Mouse (Mus musculus) brown adipose tissue, adult 24 weeks (tissue): ENCODE measurements around the gene Cuedc1. TPM values are rescaled to one million over a fixed set of nuclear protein-coding genes. Genes with fewer than 3 reads are reported as not detected.

Experiments
- H3K27ac ChIP-seq: fragments of 200-500 bp; replicated peaks from 2 replicates; pipeline ENCODE4 v1.5.1; 2012; ENCODE audit warnings: low read depth, mild to moderate bottlenecking, low read length
- H3K4me1 ChIP-seq: fragments of 200-500 bp; 2 replicates; pipeline ENCODE4 v1.6.1; 2012; ENCODE audit warnings: low read length, mixed read lengths; ENCODE audit not compliant: control insufficient read depth, insufficient read depth, insufficient read length
- H3K4me3 ChIP-seq: fragments of 200-500 bp; 2 replicates; pipeline ENCODE4 v1.5.1; 2012; ENCODE audit warnings: low read depth, mild to moderate bottlenecking, low read length, moderate library complexity; ENCODE audit not compliant: insufficient read depth
- polyA plus RNA-seq: library from polyadenylated mRNA; stranded (reverse); fragments of >200 nt; gene quantifications from 2 replicates; pipeline ENCODE4 v1.2.4, GENCODE M21; 2012; ENCODE audit not compliant: missing spikeins, insufficient read depth, insufficient read length

Gene Cuedc1
- polyA plus RNA-seq, 1 experiment, result 7.3 TPM

DNA sequence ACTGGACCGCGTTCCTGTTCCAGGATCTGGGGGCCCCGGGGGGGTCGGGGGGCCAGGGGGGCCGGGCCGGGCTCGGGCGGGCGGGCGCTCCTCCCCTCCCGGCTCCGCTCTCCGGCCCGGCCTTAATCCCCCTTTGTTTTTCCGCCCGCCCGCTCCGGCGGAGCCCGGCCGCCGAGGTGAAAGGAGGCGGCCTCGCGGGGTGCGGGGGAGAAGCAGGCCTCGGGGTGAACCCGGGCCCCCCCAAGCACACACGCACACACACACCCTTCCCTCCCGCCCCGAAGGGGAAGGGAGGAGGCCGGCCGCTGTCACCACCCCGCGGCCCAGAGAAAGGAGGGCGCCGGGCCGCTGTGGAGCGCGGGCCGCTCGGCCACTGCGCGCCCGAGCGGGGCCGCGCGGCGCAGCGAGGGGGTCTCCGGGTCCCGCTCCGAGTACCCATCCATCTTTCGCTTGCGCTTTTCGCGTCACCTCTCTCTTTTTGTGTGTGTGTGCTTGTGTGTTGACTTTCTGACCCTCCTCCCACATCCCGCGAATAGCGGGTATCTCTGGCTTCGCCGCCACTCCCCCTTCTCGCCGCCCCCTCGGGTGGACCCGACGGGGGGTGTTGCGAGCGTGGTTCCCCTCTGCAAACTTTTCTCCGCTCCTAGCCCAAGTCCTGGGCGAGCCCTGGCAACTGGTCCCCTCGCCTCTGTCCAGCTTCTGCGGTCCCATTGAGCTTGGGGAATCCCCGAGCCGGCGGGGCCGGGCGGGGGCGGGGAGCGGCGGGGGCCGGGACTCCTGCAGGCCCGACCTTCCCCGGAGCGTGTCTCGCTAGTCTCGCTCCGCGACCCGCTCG, 29.2 kb upstream of the Cuedc1 start:
- Histone ChIP-seq H3K4me1 (peaks cover 3% of the 10 kb centered on the region; the same call in 1 of the 2 replicates), H3K27ac (peak overlapping the region; percentile 71), H3K4me3 (peak overlapping the region; percentile 88)

GRCm38 (mm10) chr11:88069246-88069570, 28.6 kb upstream of the Cuedc1 start:
- H3K27ac ChIP-seq, result no peak overlapping the region
- peaks cover 5% of the 10 kb centered on the region; the same call in 1 of the 2 replicates for H3K4me1 ChIP-seq

GRCm38 (mm10) chr11:88070392-88070791, 27.5 kb upstream of the Cuedc1 start:
- Histone ChIP-seq H3K4me3 (no peak overlapping the region), H3K4me1 (peaks cover 5% of the 10 kb centered on the region; the same call in 1 of the 2 replicates), H3K27ac (no peak overlapping the region)

More at GRCm38 (mm10) chr11:88069246-88069570, 28.6 kb upstream of the Cuedc1 start:
- peak overlapping the region; percentile 88 for H3K4me3 ChIP-seq

GRCm38 (mm10) chr11:88071113-88071512, 26.7 kb upstream of the Cuedc1 start:
- Histone ChIP-seq H3K27ac (no peak overlapping the region), H3K4me3 (no peak overlapping the region)

DNA sequence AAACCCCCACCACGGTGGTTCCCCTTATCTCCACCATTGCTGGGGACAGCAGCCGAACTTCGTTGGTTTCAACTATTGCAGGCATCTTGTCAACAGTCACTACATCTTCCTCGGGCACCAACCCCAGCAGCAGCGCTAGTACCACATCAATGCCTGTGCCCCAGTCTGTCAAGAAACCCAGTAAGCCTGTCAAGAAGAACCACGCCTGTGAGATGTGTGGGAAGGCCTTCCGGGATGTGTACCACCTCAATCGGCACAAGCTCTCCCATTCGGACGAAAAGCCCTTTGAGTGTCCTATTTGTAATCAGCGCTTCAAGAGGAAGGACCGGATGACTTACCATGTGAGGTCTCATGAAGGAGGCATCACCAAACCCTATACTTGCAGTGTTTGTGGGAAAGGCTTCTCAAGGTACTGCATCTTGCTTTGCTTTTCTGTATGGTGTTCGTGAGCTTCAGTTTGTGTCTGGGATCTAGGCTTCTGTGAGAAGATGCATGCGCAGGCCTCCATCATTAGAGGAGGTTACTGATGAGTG, 24.4 kb upstream of the Cuedc1 start:
- no peak overlapping the region for H3K27ac ChIP-seq
- H3K4me3 ChIP-seq, result no peak overlapping the region
- peaks cover 5% of the 10 kb centered on the region; the same call in 1 of the 2 replicates for H3K4me1 ChIP-seq

More at GRCm38 (mm10) chr11:88071113-88071512, 26.7 kb upstream of the Cuedc1 start:
- peaks cover 5% of the 10 kb centered on the region; the same call in 1 of the 2 replicates for H3K4me1 ChIP-seq

GRCm38 (mm10) chr11:88075701-88076100, 22.2 kb upstream of the Cuedc1 start:
- Histone ChIP-seq H3K4me3 (no peak overlapping the region), H3K27ac (no peak overlapping the region), H3K4me1 (peaks cover 5% of the 10 kb centered on the region; the same call in 1 of the 2 replicates)

DNA sequence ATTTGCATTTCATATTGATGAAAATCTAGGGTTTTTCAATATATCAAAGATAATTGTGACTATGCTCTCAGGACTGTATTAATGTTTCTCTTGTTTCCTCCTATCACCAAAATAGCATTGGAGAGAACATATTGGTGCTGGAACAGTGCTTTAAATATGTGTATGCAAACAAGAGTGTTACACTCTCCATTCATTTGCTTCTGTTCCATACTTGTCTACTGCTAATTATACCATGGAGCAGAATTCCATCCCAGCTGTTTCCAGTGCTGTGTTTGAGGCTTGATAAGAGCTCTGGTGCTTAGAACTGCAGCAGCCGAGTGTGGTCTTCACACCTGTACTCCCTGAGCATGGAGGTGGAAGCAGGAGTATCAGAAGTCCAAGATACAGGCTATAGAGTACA, 21.5 kb upstream of the Cuedc1 start:
- Histone ChIP-seq H3K4me3 (no peak overlapping the region), H3K27ac (no peak overlapping the region), H3K4me1 (peaks cover 5% of the 10 kb centered on the region; the same call in 1 of the 2 replicates)

DNA sequence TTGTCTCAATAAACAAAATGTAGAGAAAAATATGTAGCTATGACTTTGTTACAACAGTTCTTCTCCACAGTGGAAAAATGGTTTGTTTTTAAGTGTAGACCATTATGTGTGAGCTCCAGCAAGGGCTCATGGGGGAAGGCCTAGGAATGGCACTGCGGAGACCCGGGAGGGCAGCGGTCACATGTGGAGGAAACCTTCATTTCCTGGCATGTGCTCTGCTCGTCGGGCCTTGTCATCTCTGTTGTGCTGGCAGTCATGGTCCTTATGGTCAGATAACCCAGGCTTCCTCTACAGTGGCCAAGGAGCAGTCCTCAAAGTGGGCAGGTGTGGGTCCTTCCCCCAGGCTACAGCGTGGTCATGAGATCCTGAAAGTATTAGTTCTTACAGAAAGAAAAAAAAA, 14.2 kb upstream of the Cuedc1 start:
- Histone ChIP-seq H3K27ac (no peak overlapping the region), H3K4me3 (no peak overlapping the region), H3K4me1 (no peaks in the 10 kb centered on the region)

- Histone ChIP-seq H3K4me1 (peaks cover 3% of the 10 kb centered on the region; the same call in 1 of the 2 replicates), H3K27ac (no peak overlapping the region), H3K4me3 (peak overlapping the region; percentile 32; the same call in 1 of the 2 replicates)
Observed at GRCm38 (mm10) chr11:88086737-88087627, 10.9 kb upstream of the Cuedc1 start.

DNA sequence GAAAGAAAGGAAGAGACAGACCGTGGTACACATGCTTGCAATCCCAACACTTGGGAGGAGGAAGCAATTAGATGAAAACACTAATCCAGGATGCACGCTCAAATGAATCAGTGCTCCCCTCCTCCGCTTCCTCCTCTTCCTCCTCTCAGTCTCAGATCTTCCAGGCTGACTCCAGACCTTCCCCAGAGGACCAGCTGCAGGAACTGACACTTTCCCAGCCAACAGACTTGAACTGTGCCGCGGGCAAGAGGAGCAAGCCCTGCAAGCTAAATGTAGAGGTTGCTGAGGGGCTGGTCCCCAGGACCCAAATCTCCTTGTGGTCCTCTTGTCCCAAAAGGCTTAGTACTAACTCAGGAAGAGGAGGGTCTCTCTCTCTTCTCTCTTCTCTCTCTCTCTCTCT, 8.7 kb upstream of the Cuedc1 start:
- Histone ChIP-seq H3K4me1 (peaks cover 3% of the 10 kb centered on the region; the same call in 1 of the 2 replicates), H3K27ac (no peak overlapping the region), H3K4me3 (no peak overlapping the region)

GRCm38 (mm10) chr11:88090293-88090692, 7.6 kb upstream of the Cuedc1 start:
- no peak overlapping the region for H3K27ac ChIP-seq
- peaks cover 3% of the 10 kb centered on the region; the same call in 1 of the 2 replicates for H3K4me1 ChIP-seq
- no peak overlapping the region for H3K4me3 ChIP-seq

GRCm38 (mm10) chr11:88091949-88092348, 5.9 kb upstream of the Cuedc1 start:
- H3K4me1 ChIP-seq, result peaks cover 6% of the 10 kb centered on the region; the same call in 1 of the 2 replicates
- H3K27ac ChIP-seq, result no peak overlapping the region
- H3K4me3 ChIP-seq, result no peak overlapping the region

DNA sequence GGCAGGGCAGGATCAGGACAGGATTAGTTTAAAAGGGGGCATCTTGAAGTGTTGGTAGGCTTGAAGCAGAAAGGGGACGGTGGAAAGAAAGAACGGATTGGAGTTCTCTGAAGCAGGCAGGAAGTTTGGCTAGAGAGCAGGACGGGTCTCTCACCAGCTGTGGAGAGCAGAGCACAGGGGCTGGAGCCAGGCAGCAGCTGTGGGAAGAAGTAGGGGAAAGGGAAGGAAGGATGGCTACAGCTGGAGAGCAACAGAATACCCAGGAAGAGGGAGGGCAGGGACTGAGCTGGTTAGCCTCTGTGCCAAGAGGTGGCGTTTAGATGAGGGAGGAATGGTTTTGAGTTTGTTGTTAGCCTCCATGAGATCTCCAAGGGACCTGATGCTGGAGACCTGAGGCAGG, 685 bp upstream of the Cuedc1 start:
- Histone ChIP-seq H3K4me1 (peaks cover 11% of the 10 kb centered on the region; the same call in 1 of the 2 replicates), H3K4me3 (no peak overlapping the region), H3K27ac (peak overlapping the region; percentile 47)

GRCm38 (mm10) chr11:88098787-88099598, 1.1 kb downstream of the Cuedc1 start:
- peak overlapping the region; percentile 98 for H3K27ac ChIP-seq
- peak overlapping the region; percentile 98 for H3K4me3 ChIP-seq
- peaks cover 11% of the 10 kb centered on the region; the same call in 1 of the 2 replicates for H3K4me1 ChIP-seq
